Mouse (Mus musculus) lung, embryonic 15.5 days (tissue): ENCODE data around the gene Pik3ca. TPM values are rescaled to one million over a fixed set of nuclear protein-coding genes. Genes with fewer than 3 reads are reported as not detected.

ENCODE experiments used
- ATAC-seq: fragments of 200-750 bp; cut with Nextera tagmentation; 2 replicates; pipeline ENCODE4 v1.8.0; 2017; ENCODE audit warnings: moderate number of reproducible peaks, borderline replicate concordance; ENCODE audit not compliant: low FRiP score, low TSS enrichment; ENCODE audit errors: extremely low read depth
- H3K27ac ChIP-seq: fragments of 300-500 bp; sonication (generic); 2 replicates; pipeline ENCODE4 v1.5.1; 2015; ENCODE audit warnings: moderate library complexity, mild to moderate bottlenecking, inconsistent platforms
- H3K27me3 ChIP-seq: fragments of 300-500 bp; sonication (generic); 2 replicates; pipeline ENCODE4 v1.6.1; 2015; ENCODE audit warnings: inconsistent platforms
- H3K36me3 ChIP-seq: fragments of 300-500 bp; sonication (generic); 2 replicates; pipeline ENCODE4 v1.6.1; 2015; ENCODE audit warnings: inconsistent platforms
- H3K4me1 ChIP-seq: fragments of 300-500 bp; sonication (generic); 2 replicates; pipeline ENCODE4 v1.6.1; 2015; ENCODE audit warnings: inconsistent platforms
- H3K4me2 ChIP-seq: fragments of 300-500 bp; sonication (generic); 2 replicates; pipeline ENCODE4 v1.6.1; 2015; ENCODE audit warnings: inconsistent platforms, mild to moderate bottlenecking, moderate library complexity
- H3K4me3 ChIP-seq: fragments of 300-500 bp; sonication (generic); 2 replicates; pipeline ENCODE4 v1.5.1; 2015; ENCODE audit warnings: mild to moderate bottlenecking, inconsistent platforms
- H3K9ac ChIP-seq: fragments of 300-500 bp; sonication (generic); 2 replicates; pipeline ENCODE4 v1.6.1; 2015; ENCODE audit warnings: inconsistent platforms
- H3K9me3 ChIP-seq: fragments of 300-500 bp; sonication (generic); 2 replicates; pipeline ENCODE4 v1.6.1; 2016; ENCODE audit warnings: inconsistent platforms
- WGBS: fragments of 180-500 bp; shearing (Covaris S2); methylation state at CpG from one replicate; pipeline ENCODE4 v1.1.7; 2015; 5-methylcytosine and 5-hydroxymethylcytosine counted together
- polyA plus RNA-seq: library from polyadenylated mRNA; unstranded; fragments of >200 nt; fragmentation: Nextera tagmentation; extraction: Ambion mirVana; gene quantifications from 2 replicates; pipeline ENCODE4 v1.2.1, GENCODE M21; 2015

The Pik3ca gene
- polyA plus RNA-seq, 1 experiment from 2014 or later: 10.5 TPM

GRCm38 (mm10) chr3:32509496-32510374 is 112.3 kb downstream of the Pik3ca start, which contains the start of gene Zfp639:
Gene Zfp639 (plus strand): TSS chr3:32510259.
- Histone ChIP-seq H3K9me3 (no peaks in the 10 kb centered on the region), H3K9ac (peak within 1 kb of the TSS; percentile 90), H3K4me3 (peak within 1 kb of the TSS; percentile 85), H3K27me3 (no peaks in the 10 kb centered on the region), H3K27ac (peak within 1 kb of the TSS; percentile 88), H3K36me3 (no peaks in the 10 kb centered on the region), H3K4me2 (peak within 1 kb of the TSS; percentile 68), H3K4me1 (peaks cover 24% of the 10 kb centered on the region)
- ATAC-seq: no peak; the same call in 1 of the 2 replicates
- 4% methylated on average over 24 of the region's 24 CpGs for WGBS

DNA sequence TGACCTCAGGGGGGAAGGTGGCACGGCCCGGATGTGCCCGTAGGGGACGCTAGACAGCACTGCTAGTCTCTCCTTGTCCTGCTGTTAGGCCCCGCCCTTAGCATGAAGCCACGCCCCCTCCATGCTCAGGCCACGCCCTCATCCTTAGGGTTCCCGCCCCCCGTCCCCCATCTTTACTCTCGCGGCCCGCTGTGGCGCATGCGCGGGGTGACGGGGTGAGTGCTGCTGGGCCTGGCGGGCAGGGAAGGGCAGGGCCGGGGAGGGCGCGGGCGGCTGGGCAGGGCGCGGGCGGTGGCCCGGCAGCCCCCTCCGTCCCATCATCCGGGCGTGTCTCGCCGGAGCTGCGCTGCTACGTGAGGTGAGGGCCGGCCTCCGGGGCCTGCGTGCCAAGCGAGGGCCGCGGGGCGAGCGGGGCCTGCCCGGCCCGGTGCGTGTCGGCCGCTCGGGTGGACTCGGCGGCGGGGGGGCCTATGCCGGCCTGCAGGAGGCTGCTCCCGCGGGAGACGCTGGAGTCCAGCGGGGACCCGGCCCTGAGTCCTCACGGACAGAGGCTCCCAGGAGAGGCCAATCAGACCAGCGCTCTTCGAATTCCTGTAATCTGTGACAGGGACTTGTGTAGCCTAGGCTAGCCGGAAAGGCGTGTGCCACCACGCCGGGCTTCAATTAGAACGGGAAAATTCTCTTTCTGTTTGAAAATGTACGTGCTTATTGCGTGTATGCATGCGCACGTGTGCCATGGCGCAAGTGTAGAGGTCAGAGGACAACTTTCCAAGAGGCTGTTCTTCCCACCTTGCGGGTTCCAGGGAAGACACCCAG is 113.1 kb downstream of the Pik3ca start:
- Histone ChIP-seq H3K27me3 (no peaks in the 10 kb centered on the region), H3K4me3 (peak overlapping the region; percentile 85), H3K27ac (peak overlapping the region; percentile 88), H3K36me3 (peaks cover 3% of the 10 kb centered on the region; the same call in 1 of the 2 replicates), H3K4me1 (peaks cover 24% of the 10 kb centered on the region), H3K9ac (peak overlapping the region; percentile 90), H3K9me3 (no peaks in the 10 kb centered on the region), H3K4me2 (peak overlapping the region; percentile 68)
- ATAC-seq: peak; percentile 95
- under 1% methylated on average over 55 of the region's 69 CpGs for WGBS

GRCm38 (mm10) chr3:32511191-32511550 is 113.7 kb downstream of the Pik3ca start:
- Histone ChIP-seq H3K4me1 (peaks cover 24% of the 10 kb centered on the region), H3K9ac (peak overlapping the region; percentile 90), H3K9me3 (no peaks in the 10 kb centered on the region), H3K4me2 (peak overlapping the region; percentile 68), H3K27me3 (no peaks in the 10 kb centered on the region), H3K36me3 (peaks cover 8% of the 10 kb centered on the region; the same call in 1 of the 2 replicates), H3K4me3 (peak overlapping the region; percentile 85), H3K27ac (peak overlapping the region; percentile 88)
- no peak for ATAC-seq
- 4% methylated on average over 13 of the region's 13 CpGs for WGBS

GRCm38 (mm10) chr3:32512686-32513284 is 115.3 kb downstream of the Pik3ca start:
- H3K4me2 ChIP-seq: no peak overlapping the region
- H3K9me3 ChIP-seq: no peaks in the 10 kb centered on the region
- H3K4me1 ChIP-seq: peaks cover 24% of the 10 kb centered on the region
- WGBS: 80% methylated on average over 7 of the region's 7 CpGs
- ATAC-seq: no peak
- peaks cover 20% of the 10 kb centered on the region for H3K36me3 ChIP-seq
- no peak overlapping the region for H3K27ac ChIP-seq
- H3K9ac ChIP-seq: no peak overlapping the region
- H3K27me3 ChIP-seq: no peaks in the 10 kb centered on the region
- no peak overlapping the region for H3K4me3 ChIP-seq

GRCm38 (mm10) chr3:32513528-32513927 is 116.1 kb downstream of the Pik3ca start:
- no peaks in the 10 kb centered on the region for H3K9me3 ChIP-seq
- no peak overlapping the region for H3K4me2 ChIP-seq
- H3K4me1 ChIP-seq: peaks cover 24% of the 10 kb centered on the region
- no peak for ATAC-seq
- no peak overlapping the region for H3K9ac ChIP-seq
- H3K27ac ChIP-seq: no peak overlapping the region
- H3K36me3 ChIP-seq: peaks cover 27% of the 10 kb centered on the region
- H3K27me3 ChIP-seq: no peaks in the 10 kb centered on the region
- no peak overlapping the region for H3K4me3 ChIP-seq

Other genes with a start within 250 kb of the Pik3ca start
- gene Zmat3, start 31.7 kb upstream of the Pik3ca start, polyA plus RNA-seq: 3.2 and 3.5 TPM in 2 replicates
- 0.09 TPM in 1 of 2 replicates, not detected in the other for gene Kcnmb3, start 94.6 kb downstream of the Pik3ca start, polyA plus RNA-seq
- 38.0 and 38.6 TPM in 2 replicates for gene Zfp639, start 112.6 kb downstream of the Pik3ca start, polyA plus RNA-seq
- 22.9 and 36.1 TPM in 2 replicates for gene Mfn1, start 131.8 kb downstream of the Pik3ca start, polyA plus RNA-seq
- gene Gnb4, start 218.9 kb downstream of the Pik3ca start, polyA plus RNA-seq: 82.3 and 82.5 TPM in 2 replicates